Mouse (Mus musculus) T-cell, adult 66 days (primary cell): ENCODE measurements around the gene Cdc16. TPM values are rescaled to one million over a fixed set of nuclear protein-coding genes. Genes with fewer than 3 reads are reported as not detected.

Experiments
- total RNA-seq, 2 experiments: library from RNA; stranded (reverse); gene quantifications; 3 replicates in 1 of 2; 4 replicates in 1 of 2; pipeline ENCODE4 v1.2.4; 2023

Gene Cdc16
- 10 to 100 TPM; 38.9 to 41.9 TPM for total RNA-seq

DNA sequence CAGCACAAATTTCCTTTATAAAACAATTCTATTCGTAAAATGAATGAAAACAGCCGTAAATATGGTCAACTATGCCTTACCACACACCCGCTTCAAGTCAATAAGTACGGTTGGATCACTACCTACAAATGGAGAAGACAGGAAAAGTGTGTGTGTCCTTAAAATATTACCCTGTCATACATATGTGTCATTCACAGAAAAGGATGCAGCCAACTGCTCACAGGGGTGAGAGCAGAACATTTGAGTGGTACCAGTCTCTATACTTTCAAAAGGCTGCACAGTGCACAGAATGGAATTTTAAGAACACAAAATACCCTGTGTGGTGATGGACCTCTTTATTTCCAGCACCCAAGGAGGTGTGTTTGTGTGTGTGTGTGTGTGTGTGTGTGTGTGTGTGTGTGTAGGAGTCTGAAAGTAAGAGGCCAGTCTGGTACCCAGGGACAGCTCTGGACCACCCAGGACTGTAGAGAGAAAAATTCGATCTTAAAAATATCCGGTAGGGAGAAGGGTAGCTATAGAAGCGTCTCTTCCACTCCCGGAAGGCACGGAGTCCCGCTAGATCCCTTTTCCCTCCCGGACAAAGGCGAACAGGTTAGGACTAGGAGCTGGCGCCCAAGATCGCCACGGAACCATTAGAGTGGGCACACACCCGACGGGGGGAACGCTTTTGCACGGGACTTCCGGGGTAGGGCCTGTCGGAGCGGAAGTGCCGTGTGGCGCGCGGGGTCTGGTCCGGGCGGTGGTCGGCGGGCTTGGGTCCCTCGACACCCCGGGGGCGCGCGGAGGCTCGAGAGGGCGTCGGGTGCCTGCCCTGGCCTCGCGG is at the start of gene Cdc16:
Gene Cdc16 (plus strand): TSS at position 695 of the 823 bp plus-strand sequence.

DNA sequence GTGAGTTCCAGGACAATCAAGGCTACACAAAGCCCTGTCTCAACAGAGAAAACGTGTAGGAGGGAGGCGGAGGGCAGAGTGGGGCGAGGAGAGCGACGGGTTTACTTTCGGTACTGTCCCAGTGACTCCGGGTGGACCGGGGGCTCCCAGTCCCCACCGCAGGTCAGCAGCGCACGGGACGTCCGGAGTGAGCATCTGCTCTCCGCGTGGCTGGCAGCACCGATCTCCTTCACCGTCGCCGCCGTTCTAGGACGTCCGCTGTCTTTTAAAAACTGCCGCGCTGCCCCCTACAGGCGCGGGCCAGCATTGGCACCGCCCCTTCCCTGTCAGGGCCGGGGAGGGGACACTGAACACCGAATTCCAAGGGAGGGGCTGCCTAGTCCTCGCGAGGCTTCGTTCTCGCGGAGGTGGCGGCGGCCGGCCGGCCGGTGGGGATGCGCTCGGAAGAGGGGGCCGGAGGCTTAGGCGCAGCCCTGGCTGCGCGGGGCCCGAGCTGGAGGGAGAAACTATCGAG is 27.8 kb downstream of the Cdc16 start, which contains the start of gene Upf3a:
Gene Upf3a (plus strand): TSS at position 366 of the 514 bp plus-strand sequence.

Other genes starting within 250 kb of the Cdc16 start
- gene 1700029H14Rik, start 195.2 kb upstream of the Cdc16 start, total RNA-seq = 10 to 100 TPM in 1 of 2 experiments, 1 to 10 TPM in 1; 4.5 to 11.7 TPM
- 100 to 1,000 TPM; 311 to 353 TPM for gene Rasa3, start 80.1 kb upstream of the Cdc16 start, total RNA-seq
- gene Cfap97d2, start 51.8 kb upstream of the Cdc16 start, total RNA-seq = not detected
- gene Upf3a, start 27.9 kb downstream of the Cdc16 start, total RNA-seq = 10 to 100 TPM; 28.3 to 30.7 TPM
- not detected for gene AF366264, start 80.7 kb downstream of the Cdc16 start, total RNA-seq
- gene Champ1, start 112.0 kb downstream of the Cdc16 start, total RNA-seq = 10 to 100 TPM; 23.7 to 25.4 TPM
- not detected for gene Coprs, start 132.6 kb downstream of the Cdc16 start, total RNA-seq